Mouse (Mus musculus): ENCODE data around the gene Gstp3.

GRCm38 (mm10) chr19:4094774-4095303 is 35.5 kb upstream of the Gstp3 start:
- TF ChIP-seq CTCF (IDR thresholded peaks at IDR 0.05; ENCODE audit: borderline replicate concordance, control insufficient read depth, extremely low read depth, insufficient read depth, low read length, poor library complexity): no peak
- no peak for TF ChIP-seq POLR2A (IDR thresholded peaks at IDR 0.05; ENCODE audit: control insufficient read depth, extremely low read depth, insufficient read depth, low read length, poor library complexity)

All from thymus, adult 2 months (tissue).